Mouse (Mus musculus) granulocyte monocyte progenitor cell, adult 5-6 weeks (primary cell): ENCODE measurements around the gene Ppfia4. TPM values are rescaled to one million over a fixed set of nuclear protein-coding genes. Genes with fewer than 3 reads are reported as not detected.
"Not testable (repeated sequence)": the region's sequence is repeated elsewhere in the genome, so short reads cannot be mapped to it uniquely, and the experiment has no call there.

ENCODE experiments used
- ATAC-seq: replicated peaks from 2 replicates; pipeline ENCODE4 v1.8.0; 2016; ENCODE audit warnings: mild to moderate bottlenecking, moderate TSS enrichment, inconsistent platforms; ENCODE audit not compliant: poor library complexity, severe bottlenecking
- total RNA-seq, 2 experiments: library from RNA; stranded (forward) in 1 of 2; stranded (reverse) in 1 of 2; fragments of 200-712, 200-1000 nt in 1 of 2; fragments of >200 nt in 1 of 2; fragmentation: Nextera tagmentation in 1 of 2; gene quantifications; 2 replicates each; pipeline ENCODE4 v1.2.3; 2014 to 2017

Ppfia4 gene
- total RNA-seq, 2 experiments from 2014 or later: 4.6 to 6.4 TPM

- no peak for ATAC-seq
Observed at GRCm38 (mm10) chr1:134275616-134276464, 56.9 kb downstream of the Ppfia4 start.

- no peak for ATAC-seq
Observed at GRCm38 (mm10) chr1:134274483-134274920, 58.2 kb downstream of the Ppfia4 start.

- no peak for ATAC-seq
Observed at GRCm38 (mm10) chr1:134273493-134274395, 59.0 kb downstream of the Ppfia4 start.

- no peak for ATAC-seq
Observed at GRCm38 (mm10) chr1:134272754-134273250, 59.9 kb downstream of the Ppfia4 start.

- ATAC-seq: no peak
Observed at GRCm38 (mm10) chr1:134270026-134270425, 62.7 kb downstream of the Ppfia4 start.

GRCm38 (mm10) chr1:134265797-134266196 lies 66.9 kb downstream of the Ppfia4 start:
- ATAC-seq: no peak

GRCm38 (mm10) chr1:134264341-134264740 lies 68.4 kb downstream of the Ppfia4 start:
- no peak for ATAC-seq

GRCm38 (mm10) chr1:134249681-134250080 lies 83.0 kb downstream of the Ppfia4 start:
- not testable (repeated sequence) for ATAC-seq

Other genes starting within 250 kb of the Ppfia4 start
- 0.62 and 1.7 TPM in 2 replicates for gene Chit1, start 221.7 kb downstream of the Ppfia4 start, total RNA-seq (2014; fragmentation: Nextera tagmentation)
- gene Chit1, start 221.7 kb downstream of the Ppfia4 start, total RNA-seq (2017): 0.22 and 0.82 TPM in 2 replicates
- gene Chil1, start 150.8 kb downstream of the Ppfia4 start, total RNA-seq (2014; fragmentation: Nextera tagmentation): not detected in 2 replicates
- 4.7 and 6.3 TPM in 2 replicates for gene Chil1, start 150.8 kb downstream of the Ppfia4 start, total RNA-seq (2017)
- gene Mybph, start 139.5 kb downstream of the Ppfia4 start, total RNA-seq (2014; fragmentation: Nextera tagmentation): not detected in 2 replicates
- gene Mybph, start 139.5 kb downstream of the Ppfia4 start, total RNA-seq (2017): not detected in 2 replicates
- not detected in 2 replicates for gene Adora1, start 97.5 kb downstream of the Ppfia4 start, total RNA-seq (2014; fragmentation: Nextera tagmentation)
- gene Adora1, start 97.5 kb downstream of the Ppfia4 start, total RNA-seq (2017): not detected in 2 replicates
- not detected in 2 replicates for gene Myog, start 42.9 kb downstream of the Ppfia4 start, total RNA-seq (2014; fragmentation: Nextera tagmentation)
- gene Myog, start 42.9 kb downstream of the Ppfia4 start, total RNA-seq (2017): not detected in 2 replicates
- 31.8 and 34.3 TPM in 2 replicates for gene Tmem183a, start 29.1 kb upstream of the Ppfia4 start, total RNA-seq (2014; fragmentation: Nextera tagmentation)
- gene Tmem183a, start 29.1 kb upstream of the Ppfia4 start, total RNA-seq (2017): 53.6 and 115 TPM in 2 replicates
- not detected in 2 replicates for gene 4933406M09Rik, start 53.0 kb upstream of the Ppfia4 start, total RNA-seq (2014; fragmentation: Nextera tagmentation)
- not detected in 2 replicates for gene 4933406M09Rik, start 53.0 kb upstream of the Ppfia4 start, total RNA-seq (2017)
- 51.2 and 63.3 TPM in 2 replicates for gene Cyb5r1, start 72.6 kb upstream of the Ppfia4 start, total RNA-seq (2014; fragmentation: Nextera tagmentation)
- gene Cyb5r1, start 72.6 kb upstream of the Ppfia4 start, total RNA-seq (2017): 26.0 and 34.6 TPM in 2 replicates
- 62.4 and 63.0 TPM in 2 replicates for gene Adipor1, start 82.5 kb upstream of the Ppfia4 start, total RNA-seq (2014; fragmentation: Nextera tagmentation)
- gene Adipor1, start 82.5 kb upstream of the Ppfia4 start, total RNA-seq (2017): 52.7 and 53.3 TPM in 2 replicates
- gene Klhl12, start 122.6 kb upstream of the Ppfia4 start, total RNA-seq (2014; fragmentation: Nextera tagmentation): 7.8 and 9.2 TPM in 2 replicates
- 8.7 and 9.5 TPM in 2 replicates for gene Klhl12, start 122.6 kb upstream of the Ppfia4 start, total RNA-seq (2017)
- gene Rabif, start 161.7 kb upstream of the Ppfia4 start, total RNA-seq (2014; fragmentation: Nextera tagmentation): 14.1 and 18.1 TPM in 2 replicates
- 13.3 and 15.0 TPM in 2 replicates for gene Rabif, start 161.7 kb upstream of the Ppfia4 start, total RNA-seq (2017)
- gene Mgat4e, start 216.8 kb upstream of the Ppfia4 start, total RNA-seq (2014; fragmentation: Nextera tagmentation): not detected in 2 replicates
- gene Mgat4e, start 216.8 kb upstream of the Ppfia4 start, total RNA-seq (2017): 0.10 TPM in 1 of 2 replicates, not detected in the other
- gene Kdm5b, start 227.2 kb upstream of the Ppfia4 start, total RNA-seq (2014; fragmentation: Nextera tagmentation): 17.4 and 28.4 TPM in 2 replicates
- gene Kdm5b, start 227.2 kb upstream of the Ppfia4 start, total RNA-seq (2017): 15.0 and 16.8 TPM in 2 replicates